Mouse (Mus musculus): Measurements from ENCODE around the gene Nupl2.

Nupl2 gene

GRCm38 (mm10) chr5:24208505-24208904, 43.7 kb downstream of the Nupl2 start:
- DNase-seq (ENCODE audit: low spot score in 2 of 2): no peak

GRCm38 (mm10) chr5:24213861-24214546, 49.2 kb downstream of the Nupl2 start:
- DNase-seq (ENCODE audit: low spot score in 2 of 2): no peak

DNA sequence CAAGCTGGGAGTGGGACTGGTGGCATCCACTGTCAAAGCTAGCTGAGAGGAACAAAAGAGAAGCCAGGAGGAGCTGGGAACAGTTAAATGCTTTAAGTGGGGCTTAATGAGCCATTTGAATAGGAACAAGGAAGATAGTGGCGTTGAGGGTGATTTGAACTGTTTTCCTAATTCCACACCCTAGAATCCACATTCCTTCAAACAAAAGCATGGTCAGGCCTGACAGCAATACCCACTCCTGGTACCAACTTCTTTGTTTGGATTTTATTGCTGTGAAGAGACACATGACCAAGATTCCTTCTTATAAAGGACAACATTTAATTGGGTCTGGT, 49.8 kb downstream of the Nupl2 start:
- DNase-seq (ENCODE audit: low spot score in 2 of 2): no peak

GRCm38 (mm10) chr5:24214900-24215299, 50.1 kb downstream of the Nupl2 start:
- no peak for DNase-seq (ENCODE audit: low spot score in 2 of 2)
